Mouse (Mus musculus): ENCODE data around the gene Nbeal1. TPM values are rescaled to one million over a fixed set of nuclear protein-coding genes. Genes with fewer than 3 reads are reported as not detected.
A peak's percentile ranks its signal among the peaks of the same experiment; 100 is the strongest.
"Not testable (repeated sequence)": the region's sequence is repeated elsewhere in the genome, so short reads cannot be mapped to it uniquely, and the experiment has no call there.

The Nbeal1 gene
- polyA plus RNA-seq, 1 experiment, result 1.6 TPM

- Histone ChIP-seq H3K27ac (ENCODE audit: control insufficient read depth, insufficient read depth, low read depth, low read length) (no peak overlapping the region), H3K36me3 (ENCODE audit: control insufficient read depth, insufficient read depth, low read length) (no peaks in the 10 kb centered on the region), H3K4me1 (ENCODE audit: control insufficient read depth, insufficient read depth, low read length) (no peaks in the 10 kb centered on the region), H3K27me3 (ENCODE audit: control insufficient read depth, insufficient read depth, low read length) (no peaks in the 10 kb centered on the region), H3K4me3 (ENCODE audit: control insufficient read depth, low read depth, low read length) (no peak overlapping the region)
- no peak for TF ChIP-seq POLR2A (IDR thresholded peaks at IDR 0.05; ENCODE audit: control insufficient read depth, low read depth, low read length)
- no peak for TF ChIP-seq CTCF (IDR thresholded peaks at IDR 0.05; ENCODE audit: control insufficient read depth, insufficient read depth, insufficient replicate concordance, low read depth, low read length)
Observed at GRCm38 (mm10) chr1:60170251-60170650, 10.1 kb upstream of the Nbeal1 start.

DNA sequence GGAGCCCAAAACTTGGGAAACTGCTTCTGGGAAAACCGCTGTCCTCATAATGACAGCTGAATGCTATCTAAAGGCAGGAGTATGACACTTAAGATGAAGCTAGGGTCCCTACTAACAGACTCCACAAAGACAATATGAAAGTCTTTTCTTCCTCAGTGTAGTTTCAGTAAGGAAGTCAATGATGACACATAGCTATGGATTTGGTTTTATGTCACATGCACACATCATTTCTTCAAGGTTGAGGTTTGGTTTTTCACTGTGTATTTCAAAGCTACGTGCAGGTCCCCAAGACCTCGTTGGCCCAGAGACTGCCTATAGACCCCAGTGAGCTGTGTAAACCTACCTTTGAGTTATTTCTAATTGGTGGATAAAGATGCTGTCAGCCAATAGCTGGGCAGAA is 7.3 kb upstream of the Nbeal1 start:
- H3K27ac ChIP-seq (ENCODE audit: control insufficient read depth, insufficient read depth, low read depth, low read length), result no peak overlapping the region
- H3K4me3 ChIP-seq (ENCODE audit: control insufficient read depth, low read depth, low read length), result no peak overlapping the region
- H3K36me3 ChIP-seq (ENCODE audit: control insufficient read depth, insufficient read depth, low read length), result no peaks in the 10 kb centered on the region
- H3K4me1 ChIP-seq (ENCODE audit: control insufficient read depth, insufficient read depth, low read length), result no peaks in the 10 kb centered on the region
- TF ChIP-seq POLR2A (IDR thresholded peaks at IDR 0.05; ENCODE audit: control insufficient read depth, low read depth, low read length) (no peak), CTCF (IDR thresholded peaks at IDR 0.05; ENCODE audit: control insufficient read depth, insufficient read depth, insufficient replicate concordance, low read depth, low read length) (no peak)
- H3K27me3 ChIP-seq (ENCODE audit: control insufficient read depth, insufficient read depth, low read length), result no peaks in the 10 kb centered on the region

DNA sequence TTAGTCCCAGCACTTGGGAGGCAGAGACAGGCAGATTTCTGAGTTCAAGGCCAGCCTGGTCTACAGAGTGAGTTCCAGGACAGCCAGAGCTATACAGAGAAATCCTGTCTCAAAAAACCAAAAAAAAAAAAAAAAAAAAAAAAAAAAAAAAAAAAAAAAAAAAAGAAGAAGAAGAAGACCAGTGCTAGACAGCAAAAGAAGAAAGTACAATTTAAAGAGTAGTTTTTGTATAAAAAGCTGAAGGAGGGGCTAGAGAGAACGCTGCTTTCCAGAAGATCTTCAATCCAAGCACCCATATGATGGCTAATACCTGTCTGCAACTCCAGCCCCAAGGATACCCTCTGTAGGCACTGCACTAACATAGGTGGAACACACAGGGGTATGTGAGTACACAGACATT is 2.6 kb upstream of the Nbeal1 start:
- not testable (repeated sequence) for H3K27me3 ChIP-seq (ENCODE audit: control insufficient read depth, insufficient read depth, low read length); H3K27ac ChIP-seq (ENCODE audit: control insufficient read depth, insufficient read depth, low read depth, low read length); H3K4me3 ChIP-seq (ENCODE audit: control insufficient read depth, low read depth, low read length); H3K4me1 ChIP-seq (ENCODE audit: control insufficient read depth, insufficient read depth, low read length); H3K36me3 ChIP-seq (ENCODE audit: control insufficient read depth, insufficient read depth, low read length)

DNA sequence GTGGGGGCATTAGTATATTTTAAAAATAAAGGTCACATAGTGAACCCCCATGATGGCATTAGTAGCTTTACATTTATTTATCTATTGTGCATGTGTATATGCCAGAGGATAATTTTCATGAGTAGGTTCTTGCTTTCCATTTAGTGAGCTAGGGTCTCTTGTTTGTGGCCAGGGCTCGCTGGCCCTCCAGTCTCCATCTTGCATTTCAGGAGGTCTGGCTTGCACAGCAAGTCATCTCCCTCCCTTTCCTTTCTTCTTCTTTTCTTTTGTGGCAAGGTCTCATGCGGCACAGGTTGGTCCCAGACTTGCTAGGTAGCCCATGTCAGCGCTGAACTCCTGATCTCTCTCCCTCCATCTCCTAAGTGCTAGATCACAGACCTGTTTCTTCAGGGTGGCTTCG is 1.0 kb upstream of the Nbeal1 start:
- Histone ChIP-seq H3K4me1 (ENCODE audit: control insufficient read depth, insufficient read depth, low read length) (peaks cover 9% of the 10 kb centered on the region), H3K36me3 (ENCODE audit: control insufficient read depth, insufficient read depth, low read length) (no peaks in the 10 kb centered on the region), H3K4me3 (ENCODE audit: control insufficient read depth, low read depth, low read length) (peak overlapping the region; percentile 32), H3K27me3 (ENCODE audit: control insufficient read depth, insufficient read depth, low read length) (no peaks in the 10 kb centered on the region), H3K27ac (ENCODE audit: control insufficient read depth, insufficient read depth, low read depth, low read length) (peak overlapping the region; percentile 21; the same call in 1 of the 2 replicates)
- TF ChIP-seq POLR2A (IDR thresholded peaks at IDR 0.05; ENCODE audit: control insufficient read depth, low read depth, low read length) (no peak), CTCF (IDR thresholded peaks at IDR 0.05; ENCODE audit: control insufficient read depth, insufficient read depth, insufficient replicate concordance, low read depth, low read length) (no peak)

- Histone ChIP-seq H3K27ac (ENCODE audit: control insufficient read depth, insufficient read depth, low read depth, low read length) (peak overlapping the region; percentile 97), H3K4me1 (ENCODE audit: control insufficient read depth, insufficient read depth, low read length) (peaks cover 9% of the 10 kb centered on the region), H3K36me3 (ENCODE audit: control insufficient read depth, insufficient read depth, low read length) (no peaks in the 10 kb centered on the region), H3K4me3 (ENCODE audit: control insufficient read depth, low read depth, low read length) (peak overlapping the region; percentile 99), H3K27me3 (ENCODE audit: control insufficient read depth, insufficient read depth, low read length) (no peaks in the 10 kb centered on the region)
- TF ChIP-seq CTCF (IDR thresholded peaks at IDR 0.05; ENCODE audit: control insufficient read depth, insufficient read depth, insufficient replicate concordance, low read depth, low read length) (no peak), POLR2A (IDR thresholded peaks at IDR 0.05; ENCODE audit: control insufficient read depth, low read depth, low read length) (no peak)
Observed at GRCm38 (mm10) chr1:60180784-60181221, 404 bp downstream of the Nbeal1 start.

GRCm38 (mm10) chr1:60188454-60188853 is 8.1 kb downstream of the Nbeal1 start:
- Histone ChIP-seq H3K4me1 (ENCODE audit: control insufficient read depth, insufficient read depth, low read length) (no peaks in the 10 kb centered on the region), H3K27me3 (ENCODE audit: control insufficient read depth, insufficient read depth, low read length) (no peaks in the 10 kb centered on the region), H3K27ac (ENCODE audit: control insufficient read depth, insufficient read depth, low read depth, low read length) (no peak overlapping the region), H3K4me3 (ENCODE audit: control insufficient read depth, low read depth, low read length) (no peak overlapping the region), H3K36me3 (ENCODE audit: control insufficient read depth, insufficient read depth, low read length) (no peaks in the 10 kb centered on the region)
- TF ChIP-seq POLR2A (IDR thresholded peaks at IDR 0.05; ENCODE audit: control insufficient read depth, low read depth, low read length), result no peak
- TF ChIP-seq CTCF (IDR thresholded peaks at IDR 0.05; ENCODE audit: control insufficient read depth, insufficient read depth, insufficient replicate concordance, low read depth, low read length), result no peak

DNA sequence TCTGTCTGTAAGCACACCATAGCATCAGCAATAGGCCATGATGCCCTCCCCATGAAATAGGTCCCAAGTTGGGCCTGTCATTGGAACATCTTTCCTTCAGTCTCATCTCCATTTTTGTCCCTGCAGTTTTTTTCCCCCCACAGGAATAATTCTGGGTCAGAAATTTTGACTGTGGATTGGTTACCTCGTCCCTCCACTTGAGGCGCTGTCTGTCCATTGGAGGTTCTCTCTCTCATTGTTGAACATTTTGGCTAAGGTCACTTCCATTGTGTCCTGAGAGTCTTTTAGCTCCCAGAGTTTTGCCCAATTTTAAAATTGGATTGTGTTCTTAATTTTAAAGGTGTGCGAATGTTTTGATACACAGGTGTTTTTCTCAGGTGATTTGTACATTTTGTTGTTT is 16.4 kb downstream of the Nbeal1 start:
- peaks cover 1% of the 10 kb centered on the region; the same call in 1 of the 2 replicates for H3K36me3 ChIP-seq (ENCODE audit: control insufficient read depth, insufficient read depth, low read length)
- no peaks in the 10 kb centered on the region for H3K27me3 ChIP-seq (ENCODE audit: control insufficient read depth, insufficient read depth, low read length)
- no peak overlapping the region for H3K4me3 ChIP-seq (ENCODE audit: control insufficient read depth, low read depth, low read length)
- H3K27ac ChIP-seq (ENCODE audit: control insufficient read depth, insufficient read depth, low read depth, low read length), result no peak overlapping the region
- TF ChIP-seq POLR2A (IDR thresholded peaks at IDR 0.05; ENCODE audit: control insufficient read depth, low read depth, low read length) (no peak), CTCF (IDR thresholded peaks at IDR 0.05; ENCODE audit: control insufficient read depth, insufficient read depth, insufficient replicate concordance, low read depth, low read length) (no peak)
- H3K4me1 ChIP-seq (ENCODE audit: control insufficient read depth, insufficient read depth, low read length), result no peaks in the 10 kb centered on the region

DNA sequence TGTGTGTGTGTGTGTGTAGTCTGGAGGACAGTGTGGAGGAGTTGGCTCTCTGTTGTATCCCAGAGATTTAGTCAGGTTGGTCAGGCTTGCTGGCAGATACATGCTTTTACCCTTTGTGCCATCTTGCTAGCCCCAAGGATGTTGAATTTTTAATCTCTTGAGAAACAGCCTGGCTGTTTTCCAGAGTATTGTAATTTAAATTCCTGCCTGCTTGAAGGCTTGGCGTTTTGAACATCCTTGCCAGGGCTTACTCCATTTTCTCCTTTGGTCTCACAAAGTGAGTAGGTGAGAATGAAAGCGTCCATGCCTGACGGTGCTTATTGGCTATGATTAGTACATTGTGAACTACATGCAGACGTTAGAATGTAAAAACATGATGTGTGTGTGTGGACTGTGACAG is 18.6 kb downstream of the Nbeal1 start:
- Histone ChIP-seq H3K36me3 (ENCODE audit: control insufficient read depth, insufficient read depth, low read length) (peaks cover 1% of the 10 kb centered on the region; the same call in 1 of the 2 replicates), H3K27ac (ENCODE audit: control insufficient read depth, insufficient read depth, low read depth, low read length) (no peak overlapping the region), H3K4me1 (ENCODE audit: control insufficient read depth, insufficient read depth, low read length) (no peaks in the 10 kb centered on the region), H3K4me3 (ENCODE audit: control insufficient read depth, low read depth, low read length) (no peak overlapping the region), H3K27me3 (ENCODE audit: control insufficient read depth, insufficient read depth, low read length) (no peaks in the 10 kb centered on the region)
- TF ChIP-seq POLR2A (IDR thresholded peaks at IDR 0.05; ENCODE audit: control insufficient read depth, low read depth, low read length), result no peak
- no peak for TF ChIP-seq CTCF (IDR thresholded peaks at IDR 0.05; ENCODE audit: control insufficient read depth, insufficient read depth, insufficient replicate concordance, low read depth, low read length)

Measured in testis, adult 2 months (tissue).